ENCODE assay signal across 23 mouse cellular contexts in the genomic region with DNA sequence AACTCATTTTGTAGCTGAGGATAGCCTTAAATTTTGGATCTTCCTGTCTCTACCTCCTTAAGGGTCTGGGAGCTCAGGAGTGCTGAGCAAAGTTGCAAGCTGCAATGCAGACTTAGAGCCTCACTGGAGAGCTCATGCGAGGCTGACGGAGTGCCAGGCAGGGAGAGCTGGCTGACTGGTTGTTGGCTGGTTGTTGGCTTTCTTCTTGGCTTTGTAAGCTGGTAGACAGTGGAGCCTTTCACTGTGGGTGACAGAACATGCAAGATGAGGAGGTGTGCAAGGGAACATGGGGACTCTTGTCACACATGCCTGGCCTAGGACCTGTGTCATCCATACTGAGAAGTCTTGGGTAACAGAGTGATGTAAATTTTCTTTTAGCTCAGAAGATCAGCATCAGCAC.
DNase-seq lines count a peak whose midpoint lies in the region; ATAC-seq and TF ChIP-seq lines count a peak whose summit lies in the region.
"Had no signal": no experiment of that assay in that cellular context is flagged by ENCODE, and none has a peak within 500 bp of the region (broad histone marks: within the 10 kb centered on the region; RNA-seq: fewer than 3 reads in every experiment).

No protein-coding gene starts in this region.

- no peaks in the 10 kb centered on the region for H3K36me3 ChIP-seq in forebrain, postnatal 0 days (ENCODE audit: insufficient read depth)
- H3K36me3 ChIP-seq in forebrain, embryonic 14.5 days (ENCODE audit: control insufficient read depth, insufficient read depth, low read length): no peaks in the 10 kb centered on the region
- H3K36me3 ChIP-seq: embryonic facial prominence, embryonic 13.5 days; G1E; heart, embryonic 15.5 days; hindbrain, embryonic 13.5 days had no signal

- no peak for TF ChIP-seq CTCF in forebrain, postnatal 0 days (IDR thresholded peaks at IDR 0.05; ENCODE audit: low read depth)

- no peaks in the 10 kb centered on the region for H3K9me3 ChIP-seq in forebrain, postnatal 0 days (ENCODE audit: low read length)
- no peaks in the 10 kb centered on the region for H3K9me3 ChIP-seq in forebrain, embryonic 14.5 days (replicated peaks; ENCODE audit: control insufficient read depth, low read length)
- H3K9me3 ChIP-seq: embryonic facial prominence, embryonic 13.5 days; heart, embryonic 15.5 days; hindbrain, embryonic 13.5 days had no signal

- H3K4me1 ChIP-seq in forebrain, postnatal 0 days (ENCODE audit: insufficient read depth): peaks cover 8% of the 10 kb centered on the region; the same call in 1 of the 2 replicates
- H3K4me1 ChIP-seq in forebrain, embryonic 14.5 days (ENCODE audit: control insufficient read depth, insufficient read depth, low read length): no peaks in the 10 kb centered on the region; the same call in 1 of the 2 replicates
- H3K4me1 ChIP-seq: hindbrain, embryonic 13.5 days had no signal

- H3K9ac ChIP-seq in forebrain, postnatal 0 days: no peak overlapping the region
- H3K9ac ChIP-seq in forebrain, embryonic 14.5 days (ENCODE audit: low read length): no peak overlapping the region
- H3K9ac ChIP-seq: embryonic facial prominence, embryonic 13.5 days; heart, embryonic 15.5 days; hindbrain, embryonic 13.5 days had no signal

- WGBS in forebrain, postnatal 0 days: 52% methylated on average over 2 of the region's 2 CpGs
- WGBS in forebrain, embryonic 14.5 days: 81% methylated on average over 2 of the region's 2 CpGs

- H3K4me3 ChIP-seq in forebrain, postnatal 0 days (ENCODE audit: low read depth, low read length): no peak overlapping the region
- no peak overlapping the region for H3K4me3 ChIP-seq in forebrain, embryonic 14.5 days (ENCODE audit: low read depth, low read length)
- H3K4me3 ChIP-seq: embryonic facial prominence, embryonic 13.5 days; heart, embryonic 15.5 days; hindbrain, embryonic 13.5 days had no signal

- DNase-seq in cerebellum, adult 9-11 months: peak; percentile 20
- no peak for DNase-seq in cerebellum, adult 11 months
- peak; percentile 36 for DNase-seq in forebrain, postnatal 0 days
- no peak for DNase-seq in forebrain, embryonic 14.5 days (ENCODE audit: low spot score)
- peak; percentile 19 for DNase-seq in right cerebral cortex, adult 18-20 months
- no peak for DNase-seq in right cerebral cortex, adult 2 months (ENCODE audit: low spot score in 2 of 2)
- DNase-seq in embryo, embryonic 11 days: no peak
- DNase-seq: adrenal gland, adult 8-10 months; adrenal gland, postnatal 36 days; B cell, adult 2 months; cerebellum, adult 18-20 months; gastrocnemius, postnatal 36 days; heart, adult 18-20 months; heart, postnatal 14 days; kidney, adult 11 months; kidney, adult 9 months had no signal

- no peaks in the 10 kb centered on the region for H3K27me3 ChIP-seq in forebrain, postnatal 0 days (ENCODE audit: insufficient read depth, low read length)
- no peaks in the 10 kb centered on the region for H3K27me3 ChIP-seq in forebrain, embryonic 14.5 days (replicated peaks; ENCODE audit: control insufficient read depth, insufficient read depth, low read length)
- H3K27me3 ChIP-seq: embryonic facial prominence, embryonic 13.5 days; heart, embryonic 15.5 days had no signal

- ATAC-seq in forebrain, postnatal 0 days: peak; percentile 72
- no peak for ATAC-seq in forebrain, embryonic 14.5 days
- ATAC-seq: CD4-positive, CD25-positive, alpha-beta regulatory T cell, adult 4 months; hindbrain, postnatal 0 days had no signal

- no peak overlapping the region for H3K27ac ChIP-seq in forebrain, postnatal 0 days (ENCODE audit: low read depth, low read length)
- H3K27ac ChIP-seq in forebrain, embryonic 14.5 days (ENCODE audit: low read depth, low read length): no peak overlapping the region
- H3K27ac ChIP-seq: embryonic facial prominence, embryonic 13.5 days; heart, embryonic 15.5 days; hindbrain, embryonic 13.5 days; hindbrain, postnatal 0 days had no signal

- no peak overlapping the region for H3K4me2 ChIP-seq in forebrain, postnatal 0 days (ENCODE audit: low read depth)
- no peak overlapping the region for H3K4me2 ChIP-seq in forebrain, embryonic 14.5 days (ENCODE audit: low read length)
- H3K4me2 ChIP-seq: embryonic facial prominence, embryonic 13.5 days; heart, embryonic 11.5 days; heart, embryonic 15.5 days; hindbrain, embryonic 13.5 days had no signal

Comparison
In these comparisons a context has a peak if more than half of its experiments do, and no peak if none do; other contexts are left out.
1. DNase-seq: peak in cerebellum, adult 9-11 months (single experiment), forebrain, postnatal 0 days (single experiment) and right cerebral cortex, adult 18-20 months (single experiment); none in cerebellum, adult 11 months (single experiment), forebrain, embryonic 14.5 days (single experiment), right cerebral cortex, adult 2 months (0 of 2) and embryo, embryonic 11 days (single experiment).